Mouse (Mus musculus) hindbrain, embryonic 15.5 days (tissue): ENCODE data around the gene Kif22. TPM values are rescaled to one million over a fixed set of nuclear protein-coding genes. Genes with fewer than 3 reads are reported as not detected.
A peak's percentile ranks its signal among the peaks of the same experiment; 100 is the strongest.

Experiments used
- ATAC-seq: fragments of 200-750 bp; cut with Nextera tagmentation; 2 replicates; pipeline ENCODE4 v1.8.0; 2017; ENCODE audit warnings: low read depth, moderate number of reproducible peaks, moderate TSS enrichment; ENCODE audit not compliant: low FRiP score
- H3K27ac ChIP-seq: fragments of 300-500 bp; sonication (generic); replicated peaks from 2 replicates; pipeline ENCODE4 v1.5.1; 2015; ENCODE audit warnings: mild to moderate bottlenecking, inconsistent platforms
- H3K27me3 ChIP-seq: fragments of 300-500 bp; sonication (generic); 2 replicates; pipeline ENCODE4 v1.6.1; 2015; ENCODE audit warnings: control low read depth, inconsistent platforms
- H3K36me3 ChIP-seq: fragments of 300-500 bp; sonication (generic); 2 replicates; pipeline ENCODE4 v1.6.1; 2015; ENCODE audit warnings: control low read depth, inconsistent platforms
- H3K4me1 ChIP-seq: fragments of 300-500 bp; sonication (generic); replicated peaks from 2 replicates; pipeline ENCODE4 v1.6.1; 2015; ENCODE audit warnings: control low read depth, inconsistent platforms
- H3K4me2 ChIP-seq: fragments of 300-500 bp; sonication (generic); 2 replicates; pipeline ENCODE4 v1.6.1; 2015; ENCODE audit warnings: moderate library complexity, mild to moderate bottlenecking, inconsistent platforms
- H3K4me3 ChIP-seq: fragments of 300-500 bp; sonication (generic); 2 replicates; pipeline ENCODE4 v1.5.1; 2015; ENCODE audit warnings: mild to moderate bottlenecking, inconsistent platforms
- H3K9ac ChIP-seq: fragments of 300-500 bp; sonication (generic); 2 replicates; pipeline ENCODE4 v1.6.1; 2015; ENCODE audit warnings: inconsistent platforms
- H3K9me3 ChIP-seq: fragments of 300-500 bp; sonication (generic); 2 replicates; pipeline ENCODE4 v1.6.1; 2016; ENCODE audit warnings: control low read depth, inconsistent platforms
- WGBS: fragments of 180-500 bp; shearing (Covaris S2); methylation state at CpG from one replicate; pipeline ENCODE4 v1.1.7; 2015; 5-methylcytosine and 5-hydroxymethylcytosine counted together
- polyA plus RNA-seq: library from polyadenylated mRNA; unstranded; fragments of >200 nt; fragmentation: Nextera tagmentation; extraction: Ambion mirVana; gene quantifications from 2 replicates; pipeline ENCODE4 v1.2.1, GENCODE M21; 2015

Kif22 gene
- polyA plus RNA-seq, 1 experiment from 2014 or later, result 26.1 TPM

DNA sequence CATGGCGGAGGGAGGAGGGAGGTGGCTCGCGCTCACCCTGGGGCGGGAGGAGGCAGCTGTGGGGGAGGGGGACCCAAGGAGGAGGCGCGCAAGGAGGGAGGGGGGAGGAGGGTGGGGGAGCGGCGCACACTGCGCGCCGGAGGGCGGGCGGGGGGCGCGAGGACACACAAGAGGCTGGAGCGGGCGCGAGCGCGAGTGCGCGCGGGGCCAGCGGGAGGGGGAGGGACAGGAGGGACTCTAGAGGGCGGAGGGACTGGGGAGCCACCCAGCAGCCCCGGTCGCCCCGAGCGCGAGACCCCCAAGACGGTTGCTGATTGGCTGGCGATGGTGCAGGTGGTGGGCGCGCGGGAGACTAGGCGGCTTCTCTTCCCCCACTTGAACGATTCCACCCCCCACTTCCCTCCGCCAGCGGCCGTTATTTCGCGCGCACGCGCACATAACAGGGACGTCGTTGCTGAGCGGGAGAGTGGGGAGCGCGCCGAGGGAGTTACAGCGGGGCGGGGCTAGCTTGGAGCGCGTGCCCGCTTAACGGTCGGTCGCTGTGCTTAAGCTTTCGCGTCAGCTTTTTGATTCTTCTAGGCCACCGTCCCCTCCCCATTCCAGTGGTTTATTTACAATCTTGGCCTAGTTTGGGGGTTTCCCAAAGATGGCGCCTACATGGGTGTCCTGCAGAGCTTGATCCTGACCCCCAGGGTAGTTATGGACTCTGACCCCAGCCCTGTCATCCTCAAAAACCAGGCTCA, 15.1 kb downstream of the Kif22 start, which contains the start of gene Maz:
Gene Maz (minus strand): TSS at position 54 of the 743 bp plus-strand sequence.
- Histone ChIP-seq H3K27ac (peak within 1 kb of the TSS; percentile 98), H3K4me1 (peaks cover 41% of the 10 kb centered on the region), H3K4me3 (peak within 1 kb of the TSS; percentile 74), H3K27me3 (no peaks in the 10 kb centered on the region), H3K9ac (peak within 1 kb of the TSS; percentile 89), H3K36me3 (peaks cover 14% of the 10 kb centered on the region), H3K4me2 (peak within 1 kb of the TSS; percentile 89), H3K9me3 (no peaks in the 10 kb centered on the region)
- under 1% methylated on average over 35 of the region's 63 CpGs for WGBS
- ATAC-seq, result peak; percentile 94

DNA sequence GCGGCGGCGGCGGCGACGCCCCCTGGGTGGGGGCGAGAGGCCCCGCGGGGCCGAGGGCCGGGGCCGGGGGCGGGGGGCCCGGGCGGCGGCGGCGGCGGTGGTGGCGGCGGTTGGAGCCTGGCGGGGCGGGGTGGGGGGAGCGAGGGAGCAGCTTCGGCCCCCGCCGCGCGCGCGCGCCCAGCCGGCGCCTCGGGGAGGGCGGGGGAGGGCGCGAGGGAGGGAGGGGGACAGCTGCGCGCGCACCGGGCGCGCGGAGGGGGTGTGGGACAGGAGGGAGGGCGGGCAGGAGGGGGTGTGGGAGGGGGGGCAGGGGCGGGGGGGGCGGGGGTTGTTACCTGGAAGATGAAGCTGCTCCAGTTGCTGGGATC, 15.7 kb downstream of the Kif22 start:
- WGBS, result no CpG with 5 or more reads among the region's 48 CpGs
- H3K4me2 ChIP-seq, result peak overlapping the region; percentile 89
- ATAC-seq, result no peak

DNA sequence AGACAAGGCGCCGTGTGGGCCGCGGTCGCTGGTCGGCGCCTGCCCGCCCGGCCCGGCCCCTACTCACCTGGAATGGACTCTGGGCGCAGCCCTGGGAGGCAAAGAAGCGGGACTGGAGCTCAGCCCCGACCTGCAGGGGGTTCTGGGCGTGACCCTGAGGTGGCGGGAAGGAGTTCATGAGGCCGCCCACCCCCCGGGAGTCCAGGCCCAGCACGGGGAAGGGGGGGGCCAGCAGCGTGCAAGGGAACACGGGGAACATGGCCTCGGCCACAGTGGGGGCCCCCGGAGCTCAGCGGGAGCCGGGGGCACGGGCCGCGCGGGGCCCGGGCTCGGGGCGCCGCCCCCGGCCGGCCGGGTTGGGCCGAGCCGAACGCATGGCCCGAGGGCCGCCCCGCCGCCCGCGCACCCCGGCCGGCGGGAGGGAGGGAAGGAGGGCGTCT, 16.1 kb downstream of the Kif22 start:
- H3K9me3 ChIP-seq, result no peaks in the 10 kb centered on the region
- H3K36me3 ChIP-seq, result peaks cover 14% of the 10 kb centered on the region
- peak overlapping the region; percentile 74 for H3K4me3 ChIP-seq
- peak; percentile 4; the same call in 1 of the 2 replicates for ATAC-seq
- H3K4me2 ChIP-seq, result peak overlapping the region; percentile 89
- WGBS, result 1% methylated on average over 23 of the region's 48 CpGs
- H3K27me3 ChIP-seq, result no peaks in the 10 kb centered on the region
- H3K9ac ChIP-seq, result peak overlapping the region; percentile 89
- peaks cover 51% of the 10 kb centered on the region for H3K4me1 ChIP-seq
- peak overlapping the region; percentile 98 for H3K27ac ChIP-seq

More for the DNA sequence above, 15.7 kb downstream of the Kif22 start:
- peaks cover 47% of the 10 kb centered on the region for H3K4me1 ChIP-seq
- peak overlapping the region; percentile 98 for H3K27ac ChIP-seq
- H3K9me3 ChIP-seq, result no peaks in the 10 kb centered on the region
- H3K27me3 ChIP-seq, result no peaks in the 10 kb centered on the region
- H3K9ac ChIP-seq, result peak overlapping the region; percentile 89
- peaks cover 14% of the 10 kb centered on the region for H3K36me3 ChIP-seq
- peak overlapping the region; percentile 74 for H3K4me3 ChIP-seq

DNA sequence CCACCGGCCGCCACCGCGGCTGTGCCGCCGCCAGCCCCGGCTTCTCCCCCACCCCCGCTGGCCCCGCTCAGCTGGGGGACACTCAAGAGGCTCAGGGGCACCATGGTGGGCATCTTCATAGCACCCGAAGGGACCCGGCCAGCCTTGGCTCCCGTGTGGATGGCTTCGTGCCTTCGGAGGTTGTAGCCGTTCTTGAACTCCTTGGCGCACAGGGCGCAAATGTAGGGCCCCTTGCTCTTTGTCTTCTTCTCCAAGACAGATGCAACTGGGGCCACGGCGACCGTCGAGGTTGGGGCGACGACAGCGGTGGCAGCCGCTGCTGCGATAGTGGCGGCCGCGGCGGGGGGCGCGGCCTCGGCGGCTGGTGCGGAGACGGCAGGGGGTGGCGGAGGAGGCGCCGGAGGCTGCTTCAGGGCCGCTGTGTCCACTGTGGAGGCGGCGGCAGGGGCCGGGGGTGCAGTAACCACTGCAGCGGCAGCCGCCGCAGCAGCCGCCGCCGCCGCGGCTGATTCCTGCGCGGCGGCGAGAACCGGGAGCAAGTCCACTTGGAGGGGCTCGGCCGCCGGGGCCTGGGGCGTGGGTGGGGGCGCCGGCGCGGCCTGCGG, 16.6 kb downstream of the Kif22 start:
- WGBS, result under 1% methylated on average over 43 of the region's 65 CpGs
- peak overlapping the region; percentile 74 for H3K4me3 ChIP-seq
- peak overlapping the region; percentile 89 for H3K9ac ChIP-seq
- H3K4me2 ChIP-seq, result peak overlapping the region; percentile 89
- peaks cover 54% of the 10 kb centered on the region for H3K4me1 ChIP-seq
- H3K36me3 ChIP-seq, result peaks cover 14% of the 10 kb centered on the region
- H3K9me3 ChIP-seq, result no peaks in the 10 kb centered on the region
- H3K27ac ChIP-seq, result peak overlapping the region; percentile 98
- H3K27me3 ChIP-seq, result no peaks in the 10 kb centered on the region
- ATAC-seq, result no peak

DNA sequence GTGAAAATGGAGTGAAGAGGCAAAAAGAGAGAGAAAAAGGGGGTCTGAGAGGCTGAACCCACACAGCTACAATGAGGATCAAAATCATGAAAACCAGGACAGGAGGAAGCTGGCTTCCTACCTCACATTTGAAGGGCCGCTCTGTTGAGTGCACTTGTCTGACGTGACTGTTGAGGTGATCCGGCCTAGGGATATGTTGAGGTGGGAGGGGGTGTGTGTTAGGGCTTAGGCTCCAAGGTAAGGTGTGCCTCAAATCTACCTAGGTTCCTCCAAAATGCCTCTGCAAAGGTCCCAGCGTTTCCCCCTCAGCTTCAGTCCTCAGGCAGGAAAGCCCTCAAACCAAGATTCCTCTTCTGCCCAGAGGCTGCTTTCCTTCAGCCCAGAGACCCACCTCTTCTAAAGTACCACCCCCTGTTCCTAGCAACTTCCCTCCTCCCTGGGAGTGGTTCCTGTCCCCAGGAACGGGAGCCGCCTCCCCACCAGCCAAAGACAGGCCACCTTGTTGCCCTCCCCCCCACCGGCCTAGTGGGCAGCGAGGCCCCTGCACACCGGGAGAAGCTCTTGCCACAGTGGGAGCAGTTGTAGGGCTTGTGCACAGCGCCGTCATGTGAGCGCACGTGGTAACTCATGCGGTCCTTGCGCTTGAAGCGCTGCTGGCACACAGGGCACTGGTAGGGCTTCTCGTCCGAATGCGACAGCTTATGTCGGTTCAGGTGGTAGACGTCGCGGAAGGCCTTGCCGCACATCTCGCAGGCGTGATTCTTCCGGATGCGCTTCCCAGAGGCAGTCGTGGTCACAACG, 17.3 kb downstream of the Kif22 start:
- Histone ChIP-seq H3K9ac (peak overlapping the region; percentile 89), H3K4me3 (peak overlapping the region; percentile 74), H3K4me1 (peaks cover 61% of the 10 kb centered on the region), H3K36me3 (peaks cover 14% of the 10 kb centered on the region), H3K27ac (peak overlapping the region; percentile 98), H3K9me3 (no peaks in the 10 kb centered on the region), H3K4me2 (peak overlapping the region; percentile 89), H3K27me3 (no peaks in the 10 kb centered on the region)
- peak; percentile 24 for ATAC-seq
- WGBS, result under 1% methylated on average over 30 of the region's 30 CpGs

DNA sequence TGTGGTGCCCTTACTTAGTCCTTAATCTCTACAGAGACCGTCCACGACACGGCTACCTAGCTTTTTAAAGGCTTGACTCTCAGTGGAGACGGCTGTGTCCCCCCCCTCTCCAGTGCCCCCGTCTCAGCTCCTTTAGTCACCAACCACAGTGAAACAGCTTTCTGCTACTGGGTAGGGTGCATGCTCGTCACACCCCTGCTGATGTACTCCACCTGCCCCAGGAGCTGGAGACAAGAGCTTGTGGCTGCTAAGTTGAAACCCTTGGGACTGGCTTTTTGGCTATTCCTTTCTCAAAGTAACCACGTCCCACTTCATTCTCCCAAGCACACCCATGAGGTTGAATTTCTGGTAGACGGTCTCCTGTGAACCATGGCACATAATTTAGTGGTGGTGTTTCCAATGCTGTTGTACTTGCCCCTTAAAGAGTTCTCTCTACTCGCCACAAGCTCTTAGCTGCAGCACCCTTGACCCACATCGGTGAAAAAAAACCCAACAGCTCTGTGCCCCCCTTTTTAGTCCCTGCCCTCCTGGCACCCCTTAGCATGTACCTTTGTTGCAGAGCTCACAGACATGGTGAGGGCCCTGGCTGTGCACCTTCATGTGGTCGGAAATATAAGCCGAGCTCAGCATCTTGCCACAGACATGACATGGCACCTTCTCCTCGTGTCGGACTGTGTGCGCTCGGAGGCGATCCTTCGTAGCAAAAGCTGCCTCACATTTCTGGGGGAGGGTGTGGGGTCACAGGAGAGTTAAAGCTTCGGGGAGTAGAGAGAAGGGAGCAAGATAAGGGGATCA, 18.2 kb downstream of the Kif22 start:
- Histone ChIP-seq H3K4me3 (peak overlapping the region; percentile 74), H3K9me3 (no peaks in the 10 kb centered on the region), H3K4me1 (peaks cover 70% of the 10 kb centered on the region), H3K4me2 (peak overlapping the region; percentile 89), H3K27ac (peak overlapping the region; percentile 98), H3K27me3 (no peaks in the 10 kb centered on the region), H3K9ac (peak overlapping the region; percentile 89), H3K36me3 (peaks cover 14% of the 10 kb centered on the region)
- no peak for ATAC-seq
- 22% methylated on average over 19 of the region's 19 CpGs for WGBS

DNA sequence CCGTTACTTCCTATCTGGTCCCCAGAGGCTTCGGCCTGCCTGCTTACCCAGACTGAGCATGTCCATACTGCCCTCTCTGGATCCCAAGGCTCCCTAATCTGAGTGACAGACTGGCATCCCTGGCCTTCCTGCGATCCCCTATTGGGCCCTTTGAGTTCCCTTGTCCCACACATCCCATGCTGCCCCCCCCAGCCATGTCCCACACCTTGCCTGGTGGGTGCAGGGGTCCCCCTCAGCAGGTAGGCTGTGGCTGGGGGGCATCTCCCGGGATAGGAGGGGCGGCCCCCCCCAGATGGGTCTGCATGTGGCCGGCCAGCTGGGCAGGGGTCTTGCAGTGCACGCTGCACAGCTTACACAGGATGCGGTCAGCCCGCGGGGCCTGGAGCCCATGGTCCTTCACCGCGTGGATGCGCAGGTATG, 19.0 kb downstream of the Kif22 start:
- H3K4me3 ChIP-seq, result peak overlapping the region; percentile 74
- peak overlapping the region; percentile 89 for H3K4me2 ChIP-seq
- H3K27me3 ChIP-seq, result no peaks in the 10 kb centered on the region
- WGBS, result 79% methylated on average over 13 of the region's 13 CpGs
- peaks cover 14% of the 10 kb centered on the region for H3K36me3 ChIP-seq
- ATAC-seq, result no peak
- H3K9me3 ChIP-seq, result no peaks in the 10 kb centered on the region
- H3K27ac ChIP-seq, result peak overlapping the region; percentile 18; the same call in 1 of the 2 replicates
- H3K4me1 ChIP-seq, result peaks cover 74% of the 10 kb centered on the region
- peak overlapping the region; percentile 89 for H3K9ac ChIP-seq

DNA sequence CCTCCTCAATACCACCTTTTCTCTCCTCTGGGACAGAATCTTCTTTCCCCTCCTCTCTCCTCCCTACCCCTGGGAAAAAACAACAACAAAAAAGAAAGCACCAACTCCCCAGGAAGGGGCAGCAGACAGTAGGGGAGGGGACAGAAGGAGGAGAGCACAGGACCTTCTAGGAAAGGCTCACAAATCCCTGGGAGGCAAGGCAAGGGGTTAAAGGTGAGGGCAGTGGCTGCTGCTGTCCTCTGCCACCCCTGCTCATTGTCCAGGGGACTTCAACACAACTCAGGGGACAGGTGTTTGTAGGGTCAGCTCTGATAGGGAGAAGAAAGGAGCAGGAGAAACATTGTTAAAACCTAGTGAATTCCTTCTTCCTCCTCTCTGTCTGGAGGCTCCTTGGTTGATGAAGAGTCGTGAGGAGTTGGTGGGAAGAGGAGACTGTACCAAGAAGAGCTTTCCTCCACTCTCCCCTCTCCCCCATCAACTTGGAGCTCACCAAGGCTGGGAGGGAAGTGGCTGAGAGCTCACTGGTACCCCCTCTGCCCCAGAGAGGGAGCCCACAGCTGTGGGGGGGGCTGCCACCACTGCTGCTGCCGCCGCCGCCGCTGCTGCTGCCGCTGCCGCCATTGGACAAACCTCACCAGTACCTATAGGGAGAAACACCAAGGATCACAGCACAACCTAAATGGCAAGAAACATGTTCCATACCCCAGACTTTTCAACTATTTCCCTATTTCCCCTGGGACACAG, 19.6 kb downstream of the Kif22 start:
- peak overlapping the region; percentile 89 for H3K4me2 ChIP-seq
- H3K9me3 ChIP-seq, result no peaks in the 10 kb centered on the region
- 79% methylated on average over 7 of the region's 7 CpGs for WGBS
- H3K4me1 ChIP-seq, result peaks cover 74% of the 10 kb centered on the region
- ATAC-seq, result no peak
- no peaks in the 10 kb centered on the region for H3K27me3 ChIP-seq
- H3K27ac ChIP-seq, result peak overlapping the region; percentile 18; the same call in 1 of the 2 replicates
- H3K36me3 ChIP-seq, result peaks cover 14% of the 10 kb centered on the region
- H3K4me3 ChIP-seq, result peak overlapping the region; percentile 74; the same call in 1 of the 2 replicates
- peak overlapping the region; percentile 89 for H3K9ac ChIP-seq

DNA sequence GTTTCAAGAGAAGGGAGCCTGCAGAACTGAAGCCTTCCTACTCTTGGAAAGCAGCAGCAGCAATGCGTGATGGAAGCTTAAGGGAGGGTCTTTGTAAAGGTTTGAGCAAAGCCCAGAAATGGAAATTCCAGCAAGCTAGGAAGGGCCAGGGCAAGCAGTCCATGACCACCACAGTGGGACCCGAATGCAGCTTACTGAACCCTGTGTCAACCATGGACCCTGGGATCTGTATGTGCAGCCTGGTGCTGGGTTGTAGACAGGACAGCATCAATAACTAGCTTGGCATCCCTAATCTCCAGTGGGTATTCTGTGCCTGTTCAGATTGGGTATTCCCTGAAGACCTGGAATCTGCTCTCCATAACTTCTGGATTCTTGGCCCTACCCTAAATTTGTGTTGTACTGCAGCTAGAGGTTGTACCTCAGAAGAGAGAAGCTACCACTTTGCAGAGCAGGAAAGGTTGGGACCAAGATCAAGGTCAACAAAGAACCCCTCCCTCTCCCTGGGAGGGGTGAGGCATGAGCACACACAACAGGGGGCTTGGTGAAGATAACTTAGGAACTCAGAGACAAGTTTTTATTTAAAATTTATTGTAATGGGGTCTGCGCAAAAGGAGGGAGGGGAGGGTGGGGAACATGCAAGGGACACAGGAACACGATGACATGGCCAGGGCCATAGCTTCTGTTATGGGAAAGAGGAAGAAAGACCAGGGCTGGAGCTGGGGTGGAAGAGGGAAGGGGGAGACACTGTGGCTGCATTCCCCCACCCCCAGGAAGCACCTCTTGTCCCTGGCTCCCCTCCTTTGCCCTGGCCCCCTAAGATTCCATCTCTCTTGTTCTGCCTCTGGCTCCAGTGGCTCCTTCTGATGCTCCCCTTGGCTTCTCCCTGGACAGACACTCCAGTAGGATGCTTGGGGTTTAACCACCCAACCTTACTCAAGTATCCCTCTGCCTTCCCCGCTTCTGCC, 20.4 kb downstream of the Kif22 start:
- Histone ChIP-seq H3K27me3 (no peaks in the 10 kb centered on the region), H3K4me1 (peaks cover 75% of the 10 kb centered on the region), H3K4me2 (peak overlapping the region; percentile 89), H3K27ac (peak overlapping the region; percentile 81), H3K4me3 (peak overlapping the region; percentile 44), H3K9ac (peak overlapping the region; percentile 74), H3K36me3 (peaks cover 14% of the 10 kb centered on the region), H3K9me3 (no peaks in the 10 kb centered on the region)
- WGBS, result 36% methylated on average over 5 of the region's 5 CpGs
- no peak for ATAC-seq
